Mouse (Mus musculus) lung, adult 18-20 months (tissue): ENCODE measurements around the gene Hook2.

Experiments
- DNase-seq, 2 experiments: peaks; one replicate each; pipeline ENCODE4 v3.0.0; 2022; ENCODE audit warnings: mixed read lengths in 2 of 2

The Hook2 gene

GRCm38 (mm10) chr8:84990349-84990748, at the start of gene Hook2:
Gene Hook2 (plus strand): TSS chr8:84990603.
- peak; percentile 98 to 99 for DNase-seq

GRCm38 (mm10) chr8:84943699-84944098, 46.7 kb upstream of the Hook2 start:
- DNase-seq = no peak

- DNase-seq = peak in 1 of 2 experiments; percentile 33
Observed at GRCm38 (mm10) chr8:84944478-84945160, 45.8 kb upstream of the Hook2 start.

- DNase-seq = no peak
Observed at GRCm38 (mm10) chr8:84945235-84945632, 45.2 kb upstream of the Hook2 start.

GRCm38 (mm10) chr8:84945633-84946527, 44.5 kb upstream of the Hook2 start:
- DNase-seq = no peak

- no peak for DNase-seq
Observed at GRCm38 (mm10) chr8:84946528-84947240, 43.7 kb upstream of the Hook2 start, which contains the start of gene Rtbdn. Gene Rtbdn (plus strand): TSS chr8:84946991.

- DNase-seq = no peak
Observed at GRCm38 (mm10) chr8:84947241-84947545, 43.2 kb upstream of the Hook2 start.

GRCm38 (mm10) chr8:84949753-84950152, 40.6 kb upstream of the Hook2 start:
- no peak for DNase-seq

- peak; percentile 80 to 82 for DNase-seq
Observed at GRCm38 (mm10) chr8:84952612-84953255, 37.7 kb upstream of the Hook2 start.

GRCm38 (mm10) chr8:84956768-84957167, 33.6 kb upstream of the Hook2 start:
- DNase-seq = peak; percentile 52 to 67

- DNase-seq = no peak
Observed at GRCm38 (mm10) chr8:84959811-84960210, 30.6 kb upstream of the Hook2 start.

- DNase-seq = no peak
Observed at GRCm38 (mm10) chr8:84963952-84964351, 26.5 kb upstream of the Hook2 start.

- DNase-seq = peak; percentile 95 to 97
Observed at GRCm38 (mm10) chr8:84965731-84966291, 24.6 kb upstream of the Hook2 start.

- DNase-seq = no peak
Observed at GRCm38 (mm10) chr8:84966603-84967002, 23.8 kb upstream of the Hook2 start.

GRCm38 (mm10) chr8:84967532-84968304, 22.7 kb upstream of the Hook2 start:
- no peak for DNase-seq

- DNase-seq = no peak
Observed at GRCm38 (mm10) chr8:84968650-84969049, 21.8 kb upstream of the Hook2 start.

GRCm38 (mm10) chr8:84969241-84970134, 20.9 kb upstream of the Hook2 start, which contains the start of the genes Gm49661, Prdx2 and Rnaseh2a:
Gene Gm49661 (minus strand): TSS chr8:84969433.
Gene Prdx2 (plus strand): TSS chr8:84969587.
Gene Rnaseh2a (minus strand): TSS chr8:84969767.
- peak; percentile 72 to 78 for DNase-seq

GRCm38 (mm10) chr8:84970135-84970790, 20.1 kb upstream of the Hook2 start:
- DNase-seq = no peak

GRCm38 (mm10) chr8:84970913-84971312, 19.5 kb upstream of the Hook2 start:
- no peak for DNase-seq

- DNase-seq = no peak
Observed at GRCm38 (mm10) chr8:84973079-84973478, 17.3 kb upstream of the Hook2 start.
